Mouse (Mus musculus): ENCODE results near the gene Rtkn2. TPM values are rescaled to one million over a fixed set of nuclear protein-coding genes. Genes with fewer than 3 reads are reported as not detected.

The Rtkn2 gene
- polyA plus RNA-seq, 1 experiment from 2014 or later, result 21.5 TPM

DNA sequence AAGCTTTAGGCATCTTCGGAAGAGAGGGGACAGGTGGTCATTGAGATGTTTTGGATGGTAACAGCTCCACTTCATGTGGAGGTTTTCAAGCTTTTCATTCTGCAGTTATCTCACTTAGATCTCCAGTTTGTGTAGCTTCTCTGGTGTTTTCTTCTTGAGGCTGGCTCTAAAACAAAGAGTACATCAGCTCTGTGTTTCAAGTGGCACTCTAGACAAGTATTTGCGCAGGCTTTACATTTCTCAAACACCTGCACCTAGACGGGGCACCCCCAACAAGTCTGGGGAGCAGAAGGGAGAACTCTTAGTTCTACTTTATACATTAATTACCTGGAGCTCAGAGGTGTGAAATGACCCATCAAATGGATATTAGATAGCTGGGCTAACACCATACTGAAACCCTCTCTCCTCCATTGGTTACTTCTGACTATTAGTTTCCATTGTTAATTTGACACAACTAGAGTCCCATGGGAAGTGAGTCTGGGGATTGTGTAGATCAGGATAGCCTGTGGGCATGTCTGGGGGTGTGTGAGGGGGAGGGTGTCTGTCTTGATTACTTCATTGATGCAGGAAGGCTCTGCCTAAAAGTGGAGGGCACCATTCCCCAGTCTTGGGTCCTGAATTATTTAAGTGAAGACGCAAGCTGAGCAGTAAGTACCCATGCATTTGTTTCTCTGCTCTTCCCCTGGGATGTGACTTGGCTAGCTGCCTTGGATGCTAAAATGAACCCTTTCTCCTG lies 14.0 kb upstream of the Rtkn2 start:
- no peaks in the 10 kb centered on the region for H3K9me3 ChIP-seq (replicated peaks)
- peaks cover 13% of the 10 kb centered on the region; the same call in 1 of the 2 replicates for H3K27me3 ChIP-seq (ENCODE audit: low read depth, poor library complexity, severe bottlenecking)
- peaks cover 49% of the 10 kb centered on the region for H3K4me1 ChIP-seq
- peak overlapping the region; percentile 69 for H3K27ac ChIP-seq (replicated peaks)
- no peak for DNase-seq (ENCODE audit: low spot score)
- WGBS, result 88% methylated on average over 4 of the region's 4 CpGs
- no peaks in the 10 kb centered on the region for H3K36me3 ChIP-seq
- H3K4me3 ChIP-seq, result no peak overlapping the region

DNA sequence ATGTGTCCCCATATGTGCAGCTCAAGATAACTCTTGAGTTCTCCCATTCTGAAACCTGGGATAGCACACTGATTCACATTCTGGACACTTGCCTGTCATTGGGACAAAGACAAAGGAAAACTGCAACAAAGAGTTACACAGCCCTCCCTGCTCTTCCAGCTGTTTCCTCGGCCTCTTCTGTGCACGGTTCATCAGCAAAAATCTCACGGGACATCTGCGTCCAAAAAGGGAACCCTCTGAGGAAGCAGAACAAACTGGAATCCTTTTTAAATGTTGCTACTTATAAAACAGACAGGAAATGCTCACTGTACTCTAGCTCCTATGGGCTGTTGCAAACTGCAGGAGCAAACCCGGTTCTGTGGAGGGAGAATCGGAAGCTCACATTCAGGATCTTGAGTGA lies 13.3 kb upstream of the Rtkn2 start:
- peak overlapping the region; percentile 69 for H3K27ac ChIP-seq (replicated peaks)
- DNase-seq (ENCODE audit: low spot score), result no peak
- 53% methylated on average over 6 of the region's 6 CpGs for WGBS

GRCm38 (mm10) chr10:67966983-67967382 lies 12.4 kb upstream of the Rtkn2 start:
- H3K27ac ChIP-seq (replicated peaks), result 0 out of 2 replicates have a peak overlapping the region, but pooled peaks have one; percentile 69
- H3K36me3 ChIP-seq, result no peaks in the 10 kb centered on the region
- H3K9me3 ChIP-seq (replicated peaks), result no peaks in the 10 kb centered on the region
- WGBS, result 87% methylated on average over 2 of the region's 2 CpGs
- H3K4me3 ChIP-seq, result no peak overlapping the region
- no peak for DNase-seq (ENCODE audit: low spot score)
- H3K4me1 ChIP-seq, result peaks cover 48% of the 10 kb centered on the region
- H3K27me3 ChIP-seq (ENCODE audit: low read depth, poor library complexity, severe bottlenecking), result peaks cover 13% of the 10 kb centered on the region; the same call in 1 of the 2 replicates

More for the DNA sequence above, 13.3 kb upstream of the Rtkn2 start:
- no peaks in the 10 kb centered on the region for H3K36me3 ChIP-seq
- peaks cover 13% of the 10 kb centered on the region; the same call in 1 of the 2 replicates for H3K27me3 ChIP-seq (ENCODE audit: low read depth, poor library complexity, severe bottlenecking)
- H3K4me1 ChIP-seq, result peaks cover 49% of the 10 kb centered on the region
- no peaks in the 10 kb centered on the region for H3K9me3 ChIP-seq (replicated peaks)
- H3K4me3 ChIP-seq, result no peak overlapping the region

DNA sequence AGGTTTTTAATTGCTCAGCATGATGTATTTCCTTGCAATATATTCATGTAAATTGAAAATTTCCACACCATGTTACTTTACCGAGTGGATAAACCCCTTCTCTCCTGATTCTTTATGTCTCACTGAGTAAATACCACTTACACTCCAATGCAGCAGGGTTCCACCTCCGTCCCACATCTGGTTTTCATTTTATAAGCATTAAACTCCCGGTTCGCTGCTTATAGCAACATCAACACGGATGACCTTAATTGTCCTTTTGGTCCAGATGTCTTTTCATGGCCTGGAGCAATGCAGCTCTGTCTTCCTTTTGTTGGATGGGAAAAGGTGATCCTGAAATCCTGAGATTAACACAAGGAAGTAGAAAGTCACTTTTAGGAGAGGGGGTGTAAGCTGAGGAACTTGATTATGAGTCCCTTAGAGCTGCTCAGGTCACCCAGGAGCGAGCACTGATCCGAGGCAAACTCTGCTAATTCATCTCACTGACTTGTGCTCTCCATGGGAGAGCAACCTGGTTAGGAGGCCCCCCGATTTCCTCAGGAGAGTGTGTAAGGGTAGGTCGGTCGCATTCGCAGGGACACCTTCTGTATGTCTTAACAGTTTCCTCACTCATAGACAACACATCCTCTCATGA lies 8.1 kb upstream of the Rtkn2 start:
- Histone ChIP-seq H3K27ac (replicated peaks) (no peak overlapping the region), H3K4me1 (peaks cover 5% of the 10 kb centered on the region), H3K4me3 (no peak overlapping the region), H3K9me3 (replicated peaks) (no peaks in the 10 kb centered on the region), H3K36me3 (no peaks in the 10 kb centered on the region), H3K27me3 (ENCODE audit: low read depth, poor library complexity, severe bottlenecking) (no peaks in the 10 kb centered on the region)
- no peak for DNase-seq (ENCODE audit: low spot score)
- 69% methylated on average over 11 of the region's 11 CpGs for WGBS

DNA sequence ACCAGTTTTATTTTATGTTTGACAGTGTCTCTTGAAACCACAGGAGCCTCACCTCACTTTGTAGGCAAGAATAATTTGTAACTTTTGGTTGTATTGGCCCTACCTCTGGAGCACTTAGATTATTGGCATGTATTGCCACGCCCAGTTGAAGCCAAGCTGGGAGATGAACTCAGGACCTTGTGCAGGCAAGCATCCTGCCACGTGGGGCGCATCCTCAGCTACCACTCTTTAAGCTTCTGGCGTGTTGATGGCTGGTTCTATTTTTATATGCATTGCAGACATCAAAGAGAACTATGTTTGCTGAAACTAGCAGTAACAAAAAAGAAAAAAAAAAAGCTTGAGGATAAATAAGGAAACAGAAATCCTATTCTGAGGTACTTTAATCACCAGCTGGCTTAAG lies 2.1 kb upstream of the Rtkn2 start:
- H3K27ac ChIP-seq (replicated peaks), result no peak overlapping the region
- H3K4me1 ChIP-seq, result peaks cover 22% of the 10 kb centered on the region
- H3K9me3 ChIP-seq (replicated peaks), result no peaks in the 10 kb centered on the region
- no peaks in the 10 kb centered on the region for H3K27me3 ChIP-seq (ENCODE audit: low read depth, poor library complexity, severe bottlenecking)
- 61% methylated on average over 4 of the region's 4 CpGs for WGBS
- H3K4me3 ChIP-seq, result no peak overlapping the region
- DNase-seq (ENCODE audit: low spot score), result no peak
- H3K36me3 ChIP-seq, result no peaks in the 10 kb centered on the region

DNA sequence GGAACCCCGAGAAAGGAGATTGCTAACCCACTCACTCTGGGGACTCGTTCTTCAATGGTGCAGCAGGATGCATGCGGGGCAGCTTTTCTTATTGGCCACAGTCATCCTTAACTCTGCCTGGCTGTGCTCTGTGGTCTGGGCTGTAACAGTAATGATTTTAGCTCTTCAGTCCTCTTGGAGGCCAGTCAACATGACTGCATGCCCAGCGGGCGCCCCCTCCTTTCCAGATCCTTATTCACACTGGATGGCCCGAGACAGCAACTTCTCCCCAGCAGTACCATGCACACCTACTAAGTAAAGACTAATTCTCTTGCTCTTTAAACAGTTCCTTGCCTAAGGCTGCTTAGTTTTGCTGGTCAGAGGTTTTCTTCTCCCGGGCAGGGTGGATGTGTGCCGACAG lies 4.4 kb downstream of the Rtkn2 start:
- H3K9me3 ChIP-seq (replicated peaks), result no peaks in the 10 kb centered on the region
- no peak for DNase-seq (ENCODE audit: low spot score)
- H3K27ac ChIP-seq (replicated peaks), result no peak overlapping the region
- H3K4me3 ChIP-seq, result no peak overlapping the region
- WGBS, result 89% methylated on average over 8 of the region's 8 CpGs
- peaks cover 22% of the 10 kb centered on the region for H3K4me1 ChIP-seq
- no peaks in the 10 kb centered on the region for H3K27me3 ChIP-seq (ENCODE audit: low read depth, poor library complexity, severe bottlenecking)
- peaks cover 21% of the 10 kb centered on the region for H3K36me3 ChIP-seq

- WGBS, result 55% methylated on average over 13 of the region's 13 CpGs
- H3K27ac ChIP-seq (replicated peaks), result no peak overlapping the region
- no peak overlapping the region for H3K4me3 ChIP-seq
- peaks cover 28% of the 10 kb centered on the region for H3K36me3 ChIP-seq
- peaks cover 18% of the 10 kb centered on the region for H3K4me1 ChIP-seq
- peak; percentile 50 for DNase-seq (ENCODE audit: low spot score)
- H3K9me3 ChIP-seq (replicated peaks), result no peaks in the 10 kb centered on the region
- no peaks in the 10 kb centered on the region for H3K27me3 ChIP-seq (ENCODE audit: low read depth, poor library complexity, severe bottlenecking)
Observed at GRCm38 (mm10) chr10:67984271-67984943, 5.0 kb downstream of the Rtkn2 start.

DNA sequence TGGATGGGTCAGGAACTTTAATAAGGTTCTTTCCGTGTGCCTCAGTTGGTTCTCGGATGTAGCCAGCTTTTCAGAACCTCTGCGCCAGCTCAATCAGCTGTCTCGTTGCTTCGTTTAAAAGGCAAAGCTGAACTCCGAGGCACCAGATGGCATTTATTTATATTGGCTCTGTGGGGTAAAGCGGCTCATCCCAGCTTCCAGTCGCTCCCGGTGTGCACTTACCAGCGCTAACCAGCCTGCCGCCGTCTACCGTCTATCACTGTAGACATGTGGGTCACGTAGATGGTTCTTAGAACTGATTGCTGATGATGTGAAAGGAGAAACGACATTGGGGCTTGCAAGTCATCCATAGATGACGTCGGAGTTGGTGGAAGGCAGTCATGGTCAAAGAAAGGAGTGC lies 5.7 kb downstream of the Rtkn2 start:
- Histone ChIP-seq H3K36me3 (peaks cover 35% of the 10 kb centered on the region), H3K4me3 (no peak overlapping the region), H3K4me1 (peaks cover 12% of the 10 kb centered on the region), H3K27me3 (ENCODE audit: low read depth, poor library complexity, severe bottlenecking) (no peaks in the 10 kb centered on the region), H3K9me3 (replicated peaks) (no peaks in the 10 kb centered on the region), H3K27ac (replicated peaks) (no peak overlapping the region)
- DNase-seq (ENCODE audit: low spot score), result no peak
- WGBS, result 92% methylated on average over 17 of the region's 17 CpGs

GRCm38 (mm10) chr10:67995356-67995755 lies 16.0 kb downstream of the Rtkn2 start:
- no peaks in the 10 kb centered on the region for H3K27me3 ChIP-seq (ENCODE audit: low read depth, poor library complexity, severe bottlenecking)
- no peak for DNase-seq (ENCODE audit: low spot score)
- no peak overlapping the region for H3K4me3 ChIP-seq
- peaks cover 6% of the 10 kb centered on the region; the same call in 1 of the 2 replicates for H3K9me3 ChIP-seq (replicated peaks)
- no peak overlapping the region for H3K27ac ChIP-seq (replicated peaks)
- peaks cover 58% of the 10 kb centered on the region for H3K36me3 ChIP-seq
- 71% methylated on average over 12 of the region's 12 CpGs for WGBS
- H3K4me1 ChIP-seq, result no peaks in the 10 kb centered on the region; the same call in 1 of the 2 replicates

DNA sequence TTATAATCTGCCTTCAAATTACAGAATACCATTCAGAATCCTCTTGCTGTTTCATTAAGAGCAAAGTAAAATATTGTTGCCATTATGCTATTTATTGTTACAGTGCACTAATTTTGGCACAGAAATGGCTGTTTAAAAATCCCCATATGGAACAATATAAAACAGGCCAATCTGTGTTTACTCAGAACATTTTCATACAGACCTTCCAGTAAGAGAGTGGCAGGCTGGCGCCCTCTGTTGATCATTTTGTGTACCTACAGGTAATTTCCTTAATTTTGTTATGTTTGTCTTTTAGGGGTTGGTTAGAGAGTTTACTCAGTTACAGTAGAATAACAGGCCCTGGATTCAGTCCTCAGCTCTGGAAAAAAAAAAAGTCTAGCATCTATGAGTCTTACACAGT lies 16.8 kb downstream of the Rtkn2 start:
- Histone ChIP-seq H3K4me3 (no peak overlapping the region), H3K9me3 (replicated peaks) (peaks cover 6% of the 10 kb centered on the region; the same call in 1 of the 2 replicates), H3K27me3 (ENCODE audit: low read depth, poor library complexity, severe bottlenecking) (no peaks in the 10 kb centered on the region), H3K4me1 (no peaks in the 10 kb centered on the region; the same call in 1 of the 2 replicates), H3K27ac (replicated peaks) (no peak overlapping the region), H3K36me3 (peaks cover 51% of the 10 kb centered on the region)
- WGBS, result 5% methylated on average over 1 of the region's 1 CpGs
- DNase-seq (ENCODE audit: low spot score), result no peak

DNA sequence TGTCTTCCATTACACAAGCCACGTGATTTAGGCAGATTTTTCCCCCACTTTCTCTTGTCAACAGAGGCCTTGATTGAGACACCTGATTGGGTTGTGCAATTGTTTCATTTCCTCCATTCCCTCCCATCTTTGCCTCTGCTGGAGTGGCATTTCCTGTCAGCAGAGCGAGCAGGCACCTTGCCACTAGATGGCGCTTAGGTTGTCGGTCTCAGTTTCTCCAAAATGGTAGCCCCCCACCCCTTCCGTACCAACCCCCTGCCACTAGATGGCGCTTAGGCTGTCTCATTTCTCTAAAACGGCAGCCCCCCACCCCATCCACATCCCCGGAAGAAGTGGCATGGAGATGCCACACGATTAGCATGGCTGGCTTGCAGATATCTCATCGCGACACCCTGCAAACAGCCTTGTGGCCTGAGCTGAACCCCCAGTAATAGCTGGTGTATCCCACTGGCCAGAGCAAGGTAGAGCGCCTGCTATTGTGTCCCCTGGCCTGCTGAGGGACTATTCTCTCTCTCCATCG lies 18.8 kb downstream of the Rtkn2 start:
- Histone ChIP-seq H3K9me3 (replicated peaks) (no peaks in the 10 kb centered on the region), H3K27ac (replicated peaks) (no peak overlapping the region), H3K4me3 (no peak overlapping the region), H3K36me3 (peaks cover 49% of the 10 kb centered on the region), H3K27me3 (ENCODE audit: low read depth, poor library complexity, severe bottlenecking) (no peaks in the 10 kb centered on the region), H3K4me1 (no peaks in the 10 kb centered on the region; the same call in 1 of the 2 replicates)
- WGBS, result 41% methylated on average over 13 of the region's 13 CpGs
- peak; percentile 77 for DNase-seq (ENCODE audit: low spot score)

DNA sequence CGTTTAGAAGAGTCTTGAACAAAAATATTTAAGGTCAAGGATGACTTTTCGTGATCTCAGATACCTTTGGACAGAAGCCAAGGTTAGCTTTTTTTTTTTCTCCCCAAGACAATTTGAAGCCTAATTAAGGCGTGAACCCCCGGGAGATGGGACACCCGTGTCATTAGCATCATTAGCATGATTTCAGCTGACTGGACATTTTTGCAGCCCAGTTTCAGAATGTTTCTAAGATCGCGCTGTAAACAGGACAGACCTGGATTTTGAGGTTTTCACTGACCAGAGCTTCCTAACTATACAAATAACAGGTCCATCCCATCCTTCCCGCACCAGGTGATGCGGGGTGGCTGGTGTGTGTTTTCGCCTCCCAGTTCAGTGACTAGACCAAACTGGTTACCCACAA lies 19.8 kb downstream of the Rtkn2 start:
- Histone ChIP-seq H3K4me3 (no peak overlapping the region), H3K27ac (replicated peaks) (no peak overlapping the region), H3K9me3 (replicated peaks) (no peaks in the 10 kb centered on the region), H3K4me1 (no peaks in the 10 kb centered on the region; the same call in 1 of the 2 replicates), H3K27me3 (ENCODE audit: low read depth, poor library complexity, severe bottlenecking) (no peaks in the 10 kb centered on the region), H3K36me3 (peaks cover 50% of the 10 kb centered on the region)
- DNase-seq (ENCODE audit: low spot score), result no peak
- WGBS, result 91% methylated on average over 10 of the region's 10 CpGs

All from midbrain, embryonic 10.5 days (tissue).